Mouse (Mus musculus) bone marrow, adult 2 months (tissue): ENCODE results near the gene Rcbtb2.

Experiments used
- CTCF ChIP-seq: fragments of 200-500 bp; IDR thresholded peaks from 2 replicates; pipeline ENCODE4 v1.5.1; 2011; ENCODE audit warnings: low read length, control low read depth; ENCODE audit not compliant: control insufficient read depth, insufficient read depth
- POLR2A ChIP-seq: fragments of 200-500 bp; IDR thresholded peaks from 2 replicates; pipeline ENCODE4 v1.6.1; 2011; ENCODE audit warnings: low read depth, mild to moderate bottlenecking, control low read depth, low read length, borderline replicate concordance; ENCODE audit not compliant: control insufficient read depth

DNA sequence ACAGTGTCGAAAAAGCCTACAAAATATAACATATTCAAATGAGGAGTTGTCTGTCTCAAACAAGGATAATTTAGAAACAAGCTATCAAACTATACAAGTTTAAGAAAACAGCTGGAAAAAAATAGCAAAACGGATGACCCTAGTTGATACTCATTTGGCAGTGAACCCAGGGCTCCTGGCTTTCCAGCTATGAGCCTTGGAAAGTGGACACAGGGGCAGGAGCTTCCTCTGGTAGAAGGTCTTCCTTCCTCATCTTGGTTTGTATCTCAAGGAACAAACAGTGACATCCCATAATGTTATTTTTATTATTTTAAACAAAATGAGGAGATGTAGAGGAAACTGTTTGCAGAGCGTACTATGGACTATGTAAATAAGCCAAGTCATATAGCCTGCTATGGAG, 25.3 kb downstream of the Rcbtb2 start:
- no peak for TF ChIP-seq CTCF
- no peak for TF ChIP-seq POLR2A
